Mouse (Mus musculus): ENCODE data around the gene Ubqln5. TPM values are rescaled to one million over a fixed set of nuclear protein-coding genes. Genes with fewer than 3 reads are reported as not detected.

Ubqln5 gene
- not detected in 2 replicates for polyA plus RNA-seq (2015; fragmentation: Nextera tagmentation; extraction: Ambion mirVana)

DNA sequence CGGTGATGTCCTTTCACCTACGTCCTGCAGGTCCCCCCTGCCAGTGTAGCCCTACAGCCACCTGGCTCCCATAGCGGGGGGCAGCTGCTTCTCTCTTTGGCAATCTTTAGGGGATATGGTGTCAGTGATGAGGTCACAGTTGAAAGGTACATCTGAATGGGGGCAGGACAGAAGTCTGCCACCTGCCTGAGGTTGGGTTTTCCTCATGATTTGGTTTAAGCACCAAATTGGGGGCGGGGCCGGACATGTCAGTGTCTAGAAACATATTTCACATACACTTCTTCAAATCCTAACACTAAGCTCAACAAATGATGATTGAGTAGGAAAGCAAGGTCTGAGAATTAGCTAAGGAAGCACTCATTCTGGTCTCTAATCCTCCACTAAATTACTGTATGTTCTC is at the start of gene Ubqln5:
Gene Ubqln5 (minus strand): TSS at position 101 of the 400 bp plus-strand sequence.
- 89% methylated on average over 5 of the region's 5 CpGs for WGBS
- Histone ChIP-seq H3K27me3 (ENCODE audit: control insufficient read depth, insufficient read depth, low read length) (no peaks in the 10 kb centered on the region), H3K9me3 (ENCODE audit: control insufficient read depth, low read length) (no peaks in the 10 kb centered on the region)

DNA sequence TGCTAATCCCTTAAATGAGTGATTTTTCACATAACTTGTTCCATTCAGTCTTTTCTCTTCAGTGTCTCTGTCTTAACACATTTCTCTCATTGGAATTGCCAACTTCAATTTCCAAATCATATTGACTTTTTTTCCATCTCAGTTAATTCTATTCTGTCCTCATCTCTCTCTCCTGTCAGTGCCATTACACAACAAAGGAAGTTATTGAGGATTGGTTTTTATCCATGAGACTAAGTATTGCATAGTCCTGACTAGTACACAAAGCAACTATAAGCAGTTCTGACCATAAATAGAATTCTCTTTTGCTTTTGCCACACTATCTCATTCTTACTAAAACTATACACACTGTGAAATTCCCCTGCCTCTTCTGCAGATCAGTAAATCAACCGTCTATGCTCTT is 49.4 kb upstream of the Ubqln5 start:
- ATAC-seq (ENCODE audit: low FRiP score, low TSS enrichment) (no peak), DNase-seq (ENCODE audit: low spot score) (no peak)
- Histone ChIP-seq H3K27ac (replicated peaks) (no peak overlapping the region), H3K27me3 (ENCODE audit: control insufficient read depth, insufficient read depth, low read length) (no peaks in the 10 kb centered on the region), H3K4me3 (ENCODE audit: low read depth, low read length) (no peak overlapping the region), H3K36me3 (ENCODE audit: control insufficient read depth, insufficient read depth, low read length) (no peaks in the 10 kb centered on the region), H3K9ac (ENCODE audit: low read length) (no peak overlapping the region), H3K4me1 (replicated peaks; ENCODE audit: control insufficient read depth, insufficient read depth) (no peaks in the 10 kb centered on the region), H3K9me3 (ENCODE audit: control insufficient read depth, low read length) (no peaks in the 10 kb centered on the region), H3K4me2 (replicated peaks; ENCODE audit: low read depth) (no peak overlapping the region)
- no peak for TF ChIP-seq EP300 (optimal IDR thresholded peaks at IDR 0.05)
- TF ChIP-seq CTCF (IDR thresholded peaks at IDR 0.05; ENCODE audit: low read depth), result no peak
- WGBS, result 83% methylated on average over 1 of the region's 1 CpGs

More for the DNA sequence above, at the start of gene Ubqln5:
- Histone ChIP-seq H3K27ac (replicated peaks) (no peak within 1 kb of the TSS), H3K36me3 (ENCODE audit: control insufficient read depth, insufficient read depth, low read length) (no peaks in the 10 kb centered on the region), H3K9ac (ENCODE audit: low read length) (no peak within 1 kb of the TSS), H3K4me3 (ENCODE audit: low read depth, low read length) (no peak within 1 kb of the TSS), H3K4me1 (replicated peaks; ENCODE audit: control insufficient read depth, insufficient read depth) (no peaks in the 10 kb centered on the region), H3K4me2 (replicated peaks; ENCODE audit: low read depth) (no peak within 1 kb of the TSS)
- no peak for DNase-seq (ENCODE audit: low spot score)
- TF ChIP-seq CTCF (IDR thresholded peaks at IDR 0.05; ENCODE audit: low read depth), result no peak
- no peak for TF ChIP-seq EP300 (optimal IDR thresholded peaks at IDR 0.05)
- ATAC-seq (ENCODE audit: low FRiP score, low TSS enrichment), result no peak

- Histone ChIP-seq H3K27me3 (ENCODE audit: control insufficient read depth, insufficient read depth, low read length) (no peaks in the 10 kb centered on the region), H3K9ac (ENCODE audit: low read length) (no peak overlapping the region), H3K4me3 (ENCODE audit: low read depth, low read length) (no peak overlapping the region), H3K9me3 (ENCODE audit: control insufficient read depth, low read length) (no peaks in the 10 kb centered on the region), H3K4me2 (replicated peaks; ENCODE audit: low read depth) (no peak overlapping the region), H3K36me3 (ENCODE audit: control insufficient read depth, insufficient read depth, low read length) (no peaks in the 10 kb centered on the region), H3K4me1 (replicated peaks; ENCODE audit: control insufficient read depth, insufficient read depth) (no peaks in the 10 kb centered on the region), H3K27ac (replicated peaks) (no peak overlapping the region)
- 72% methylated on average over 5 of the region's 5 CpGs for WGBS
- TF ChIP-seq CTCF (IDR thresholded peaks at IDR 0.05; ENCODE audit: low read depth) (no peak), EP300 (optimal IDR thresholded peaks at IDR 0.05) (no peak)
- DNase-seq (ENCODE audit: low spot score) (no peak), ATAC-seq (ENCODE audit: low FRiP score, low TSS enrichment) (no peak)
Observed at GRCm38 (mm10) chr7:104178422-104179054, 48.9 kb upstream of the Ubqln5 start.

- no peak for TF ChIP-seq EP300 (optimal IDR thresholded peaks at IDR 0.05)
- no peak for TF ChIP-seq CTCF (IDR thresholded peaks at IDR 0.05; ENCODE audit: low read depth)
- H3K4me1 ChIP-seq (replicated peaks; ENCODE audit: control insufficient read depth, insufficient read depth), result no peaks in the 10 kb centered on the region
- H3K27me3 ChIP-seq (ENCODE audit: control insufficient read depth, insufficient read depth, low read length), result no peaks in the 10 kb centered on the region
- H3K4me2 ChIP-seq (replicated peaks; ENCODE audit: low read depth), result no peak overlapping the region
- H3K9ac ChIP-seq (ENCODE audit: low read length), result no peak overlapping the region
- H3K36me3 ChIP-seq (ENCODE audit: control insufficient read depth, insufficient read depth, low read length), result no peaks in the 10 kb centered on the region
- 68% methylated on average over 1 of the region's 1 CpGs for whole genome bisulfite sequencing
- no peak overlapping the region for H3K27ac ChIP-seq (replicated peaks)
- ATAC-seq (ENCODE audit: low FRiP score, low TSS enrichment) (no peak), DNase-seq (ENCODE audit: low spot score) (no peak)
- H3K4me3 ChIP-seq (ENCODE audit: low read depth, low read length), result no peak overlapping the region
- no peaks in the 10 kb centered on the region for H3K9me3 ChIP-seq (ENCODE audit: control insufficient read depth, low read length)
Observed at GRCm38 (mm10) chr7:104175085-104175484, 45.5 kb upstream of the Ubqln5 start.

- Histone ChIP-seq H3K36me3 (ENCODE audit: control insufficient read depth, insufficient read depth, low read length) (no peaks in the 10 kb centered on the region), H3K4me3 (ENCODE audit: low read depth, low read length) (no peak overlapping the region), H3K27ac (replicated peaks) (no peak overlapping the region), H3K9ac (ENCODE audit: low read length) (no peak overlapping the region), H3K27me3 (ENCODE audit: control insufficient read depth, insufficient read depth, low read length) (no peaks in the 10 kb centered on the region), H3K4me1 (replicated peaks; ENCODE audit: control insufficient read depth, insufficient read depth) (no peaks in the 10 kb centered on the region), H3K9me3 (ENCODE audit: control insufficient read depth, low read length) (no peaks in the 10 kb centered on the region), H3K4me2 (replicated peaks; ENCODE audit: low read depth) (no peak overlapping the region)
- ATAC-seq (ENCODE audit: low FRiP score, low TSS enrichment), result no peak
- TF ChIP-seq CTCF (IDR thresholded peaks at IDR 0.05; ENCODE audit: low read depth) (no peak), EP300 (optimal IDR thresholded peaks at IDR 0.05) (no peak)
- no peak for DNase-seq (ENCODE audit: low spot score)
- WGBS, result 64% methylated on average over 6 of the region's 6 CpGs
Observed at GRCm38 (mm10) chr7:104169634-104170204, 40.1 kb upstream of the Ubqln5 start.

- no peak for TF ChIP-seq EP300 (optimal IDR thresholded peaks at IDR 0.05)
- TF ChIP-seq CTCF (IDR thresholded peaks at IDR 0.05; ENCODE audit: low read depth), result no peak; the same call in 1 of the 2 replicates
- Histone ChIP-seq H3K9me3 (ENCODE audit: control insufficient read depth, low read length) (no peaks in the 10 kb centered on the region), H3K4me2 (replicated peaks; ENCODE audit: low read depth) (no peak overlapping the region), H3K4me3 (ENCODE audit: low read depth, low read length) (no peak overlapping the region), H3K27ac (replicated peaks) (no peak overlapping the region), H3K27me3 (ENCODE audit: control insufficient read depth, insufficient read depth, low read length) (no peaks in the 10 kb centered on the region), H3K36me3 (ENCODE audit: control insufficient read depth, insufficient read depth, low read length) (no peaks in the 10 kb centered on the region), H3K9ac (ENCODE audit: low read length) (no peak overlapping the region), H3K4me1 (replicated peaks; ENCODE audit: control insufficient read depth, insufficient read depth) (no peaks in the 10 kb centered on the region)
- ATAC-seq (ENCODE audit: low FRiP score, low TSS enrichment) (no peak), DNase-seq (ENCODE audit: low spot score) (no peak)
- 76% methylated on average over 6 of the region's 6 CpGs for WGBS
Observed at GRCm38 (mm10) chr7:104167105-104167504, 37.5 kb upstream of the Ubqln5 start.

Measured in stomach, postnatal 0 days (tissue).